Mouse (Mus musculus) spleen, adult 2 months (tissue): ENCODE data around the gene Hcrt.

ENCODE experiments used
- CTCF ChIP-seq: fragments of 200-500 bp; IDR thresholded peaks from 2 replicates; pipeline ENCODE4 v1.5.1; 2011; ENCODE audit warnings: mild to moderate bottlenecking, inconsistent platforms; ENCODE audit not compliant: insufficient read depth, insufficient read length, insufficient replicate concordance; ENCODE audit errors: extremely low read depth
- POLR2A ChIP-seq: fragments of 200-500 bp; IDR thresholded peaks from 2 replicates; pipeline ENCODE4 v1.6.1; 2011; ENCODE audit warnings: low read depth, low read length, inconsistent platforms

GRCm38 (mm10) chr11:100721254-100721653, 41.5 kb downstream of the Hcrt start:
- no peak for TF ChIP-seq POLR2A
- no peak for TF ChIP-seq CTCF
